Mouse (Mus musculus): Measurements from ENCODE around the gene Esyt2. TPM values are rescaled to one million over a fixed set of nuclear protein-coding genes. Genes with fewer than 3 reads are reported as not detected.
A peak's percentile ranks its signal among the peaks of the same experiment; 100 is the strongest.

The Esyt2 gene
- polyA plus RNA-seq, 1 experiment from 2014 or later: 16.2 TPM

- Histone ChIP-seq H3K36me3 (peaks cover 69% of the 10 kb centered on the region), H3K4me2 (no peak overlapping the region)
Measured at GRCm38 (mm10) chr12:116368857-116369256, 87.9 kb downstream of the Esyt2 start.

GRCm38 (mm10) chr12:116383101-116383500 lies 102.1 kb downstream of the Esyt2 start:
- H3K36me3 ChIP-seq: peaks cover 6% of the 10 kb centered on the region; the same call in 1 of the 2 replicates
- H3K27me3 ChIP-seq (replicated peaks): no peaks in the 10 kb centered on the region
- H3K9ac ChIP-seq: no peak overlapping the region
- 65% methylated on average over 2 of the region's 2 CpGs for WGBS (ENCODE audit: insufficient replicate concordance)
- H3K4me3 ChIP-seq: no peak overlapping the region
- H3K4me2 ChIP-seq: no peak overlapping the region
- no peaks in the 10 kb centered on the region for H3K4me1 ChIP-seq
- no peaks in the 10 kb centered on the region for H3K9me3 ChIP-seq (replicated peaks)
- H3K27ac ChIP-seq: no peak overlapping the region
- no peak for ATAC-seq

More at GRCm38 (mm10) chr12:116368857-116369256, 87.9 kb downstream of the Esyt2 start:
- Histone ChIP-seq H3K9me3 (replicated peaks) (no peaks in the 10 kb centered on the region), H3K27ac (no peak overlapping the region), H3K9ac (no peak overlapping the region), H3K4me1 (no peaks in the 10 kb centered on the region), H3K4me3 (no peak overlapping the region), H3K27me3 (replicated peaks) (no peaks in the 10 kb centered on the region)
- no peak for ATAC-seq
- 76% methylated on average over 2 of the region's 2 CpGs for WGBS (ENCODE audit: insufficient replicate concordance)

- ATAC-seq: no peak
- Histone ChIP-seq H3K27ac (no peak overlapping the region), H3K4me3 (no peak overlapping the region), H3K9me3 (replicated peaks) (no peaks in the 10 kb centered on the region), H3K36me3 (peaks cover 6% of the 10 kb centered on the region; the same call in 1 of the 2 replicates), H3K4me2 (no peak overlapping the region), H3K9ac (no peak overlapping the region), H3K4me1 (no peaks in the 10 kb centered on the region), H3K27me3 (replicated peaks) (no peaks in the 10 kb centered on the region)
Measured at GRCm38 (mm10) chr12:116383995-116384394, 103.0 kb downstream of the Esyt2 start.

GRCm38 (mm10) chr12:116386802-116387201 lies 105.8 kb downstream of the Esyt2 start:
- H3K9ac ChIP-seq: no peak overlapping the region
- H3K9me3 ChIP-seq (replicated peaks): no peaks in the 10 kb centered on the region
- H3K27me3 ChIP-seq (replicated peaks): no peaks in the 10 kb centered on the region
- WGBS (ENCODE audit: insufficient replicate concordance): 53% methylated on average over 1 of the region's 1 CpGs
- H3K4me3 ChIP-seq: no peak overlapping the region
- no peaks in the 10 kb centered on the region for H3K36me3 ChIP-seq
- no peaks in the 10 kb centered on the region for H3K4me1 ChIP-seq
- ATAC-seq: no peak
- no peak overlapping the region for H3K4me2 ChIP-seq
- no peak overlapping the region for H3K27ac ChIP-seq

GRCm38 (mm10) chr12:116389868-116390267 lies 108.9 kb downstream of the Esyt2 start:
- ATAC-seq: no peak
- H3K36me3 ChIP-seq: no peaks in the 10 kb centered on the region
- H3K9ac ChIP-seq: no peak overlapping the region
- no peak overlapping the region for H3K4me3 ChIP-seq
- 38% methylated on average over 1 of the region's 1 CpGs for WGBS (ENCODE audit: insufficient replicate concordance)
- H3K27ac ChIP-seq: no peak overlapping the region
- H3K9me3 ChIP-seq (replicated peaks): no peaks in the 10 kb centered on the region
- H3K27me3 ChIP-seq (replicated peaks): no peaks in the 10 kb centered on the region
- no peaks in the 10 kb centered on the region for H3K4me1 ChIP-seq
- H3K4me2 ChIP-seq: no peak overlapping the region

GRCm38 (mm10) chr12:116394327-116394726 lies 113.3 kb downstream of the Esyt2 start:
- Histone ChIP-seq H3K4me3 (no peak overlapping the region), H3K9ac (no peak overlapping the region), H3K4me1 (no peaks in the 10 kb centered on the region), H3K4me2 (no peak overlapping the region), H3K36me3 (no peaks in the 10 kb centered on the region), H3K9me3 (replicated peaks) (no peaks in the 10 kb centered on the region), H3K27ac (no peak overlapping the region), H3K27me3 (replicated peaks) (no peaks in the 10 kb centered on the region)
- 53% methylated on average over 2 of the region's 2 CpGs for WGBS (ENCODE audit: insufficient replicate concordance)
- ATAC-seq: no peak

GRCm38 (mm10) chr12:116395312-116395711 lies 114.3 kb downstream of the Esyt2 start:
- H3K4me2 ChIP-seq: no peak overlapping the region
- no peaks in the 10 kb centered on the region for H3K36me3 ChIP-seq
- 68% methylated on average over 2 of the region's 2 CpGs for WGBS (ENCODE audit: insufficient replicate concordance)
- no peaks in the 10 kb centered on the region for H3K4me1 ChIP-seq
- no peaks in the 10 kb centered on the region for H3K27me3 ChIP-seq (replicated peaks)
- no peak overlapping the region for H3K4me3 ChIP-seq
- H3K9me3 ChIP-seq (replicated peaks): no peaks in the 10 kb centered on the region
- ATAC-seq: no peak
- no peak overlapping the region for H3K27ac ChIP-seq
- H3K9ac ChIP-seq: no peak overlapping the region

GRCm38 (mm10) chr12:116396072-116396695 lies 115.2 kb downstream of the Esyt2 start:
- H3K36me3 ChIP-seq: no peaks in the 10 kb centered on the region
- H3K4me1 ChIP-seq: no peaks in the 10 kb centered on the region
- no peak overlapping the region for H3K4me3 ChIP-seq
- ATAC-seq: no peak
- no peak overlapping the region for H3K27ac ChIP-seq
- no peaks in the 10 kb centered on the region for H3K27me3 ChIP-seq (replicated peaks)
- no peak overlapping the region for H3K4me2 ChIP-seq
- no peak overlapping the region for H3K9ac ChIP-seq
- no peaks in the 10 kb centered on the region for H3K9me3 ChIP-seq (replicated peaks)
- 49% methylated on average over 2 of the region's 2 CpGs for WGBS (ENCODE audit: insufficient replicate concordance)

GRCm38 (mm10) chr12:116404012-116404679 lies 123.2 kb downstream of the Esyt2 start:
- Histone ChIP-seq H3K4me1 (peaks cover 41% of the 10 kb centered on the region), H3K27me3 (replicated peaks) (no peaks in the 10 kb centered on the region), H3K27ac (peak overlapping the region; percentile 76), H3K9me3 (replicated peaks) (0 out of 2 replicates have a peak, but pooled peaks cover 14% of the 10 kb centered on the region), H3K4me3 (peak overlapping the region; percentile 95), H3K4me2 (peak overlapping the region; percentile 77), H3K9ac (peak overlapping the region; percentile 75), H3K36me3 (peaks cover 50% of the 10 kb centered on the region)
- no peak for ATAC-seq
- WGBS (ENCODE audit: insufficient replicate concordance): 89% methylated on average over 18 of the region's 18 CpGs

- H3K4me2 ChIP-seq: peak within 1 kb of the TSS; percentile 77
- H3K27me3 ChIP-seq (replicated peaks): no peaks in the 10 kb centered on the region
- H3K27ac ChIP-seq: peak within 1 kb of the TSS; percentile 83
- peak; percentile 97 for ATAC-seq
- peak within 1 kb of the TSS; percentile 95 for H3K9ac ChIP-seq
- H3K4me3 ChIP-seq: peak within 1 kb of the TSS; percentile 95
- H3K4me1 ChIP-seq: peaks cover 46% of the 10 kb centered on the region
- H3K36me3 ChIP-seq: peaks cover 61% of the 10 kb centered on the region
- H3K9me3 ChIP-seq (replicated peaks): 0 out of 2 replicates have a peak, but pooled peaks cover 14% of the 10 kb centered on the region
- under 1% methylated on average over 72 of the region's 72 CpGs for WGBS (ENCODE audit: insufficient replicate concordance)
Measured at GRCm38 (mm10) chr12:116405045-116405835, 124.2 kb downstream of the Esyt2 start, which contains the start of gene Ncapg2. Ncapg2 (plus strand) TSS chr12:116405402.

- Histone ChIP-seq H3K4me2 (peak overlapping the region; percentile 77), H3K9me3 (replicated peaks) (0 out of 2 replicates have a peak, but pooled peaks cover 14% of the 10 kb centered on the region), H3K36me3 (peaks cover 66% of the 10 kb centered on the region), H3K27me3 (replicated peaks) (no peaks in the 10 kb centered on the region), H3K9ac (peak overlapping the region; percentile 95), H3K4me3 (peak overlapping the region; percentile 95), H3K27ac (peak overlapping the region; percentile 83), H3K4me1 (peaks cover 46% of the 10 kb centered on the region)
- 8% methylated on average over 8 of the region's 8 CpGs for WGBS (ENCODE audit: insufficient replicate concordance)
- ATAC-seq: peak; percentile 16
Measured at GRCm38 (mm10) chr12:116405836-116406155, 124.8 kb downstream of the Esyt2 start.

- H3K4me2 ChIP-seq: peak overlapping the region; percentile 77
- ATAC-seq: no peak
- 44% methylated on average over 5 of the region's 5 CpGs for WGBS (ENCODE audit: insufficient replicate concordance)
- peak overlapping the region; percentile 51 for H3K9ac ChIP-seq
- H3K9me3 ChIP-seq (replicated peaks): 0 out of 2 replicates have a peak, but pooled peaks cover 9% of the 10 kb centered on the region
- H3K36me3 ChIP-seq: peaks cover 71% of the 10 kb centered on the region
- H3K27me3 ChIP-seq (replicated peaks): no peaks in the 10 kb centered on the region
- H3K4me1 ChIP-seq: peaks cover 46% of the 10 kb centered on the region
- H3K27ac ChIP-seq: peak overlapping the region; percentile 37; the same call in 1 of the 2 replicates
- peak overlapping the region; percentile 95 for H3K4me3 ChIP-seq
Measured at GRCm38 (mm10) chr12:116407883-116408282, 126.9 kb downstream of the Esyt2 start.
